Mouse (Mus musculus) CD4-positive, CD25-positive, alpha-beta regulatory T cell, adult 2 months (primary cell): Measurements from ENCODE around the gene Banp.
A peak's percentile ranks its signal among the peaks of the same experiment; 100 is the strongest.

Experiments used
- DNase-seq: peaks from one replicate; pipeline ENCODE4 v3.0.0-alpha.2; 2012; ENCODE audit warnings: low read depth, low spot score

The Banp gene

GRCm38 (mm10) chr8:121980792-121981519, 31.4 kb downstream of the Banp start:
- DNase-seq = no peak

GRCm38 (mm10) chr8:121981520-121981895, 32.0 kb downstream of the Banp start:
- DNase-seq = no peak

DNA sequence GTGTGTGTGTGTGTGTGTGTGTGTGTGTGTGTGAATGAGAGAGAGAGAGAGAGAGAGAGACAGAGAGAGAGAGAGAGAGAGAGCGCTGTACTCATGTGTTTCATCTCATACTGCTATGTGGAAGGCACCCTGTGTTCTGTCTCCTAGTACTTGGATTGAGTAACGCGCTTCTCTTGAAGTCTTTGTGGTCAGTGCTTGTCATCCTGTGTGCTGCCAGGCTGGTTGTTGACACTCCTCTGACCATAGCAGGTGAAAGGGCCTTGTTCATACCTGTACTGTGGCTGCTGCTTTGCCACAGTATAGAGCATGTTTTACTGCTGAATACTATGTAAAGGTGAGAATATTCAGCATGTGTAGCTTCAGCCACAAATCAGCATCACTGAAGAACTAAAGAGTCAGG, 36.1 kb downstream of the Banp start:
- DNase-seq = no peak

DNA sequence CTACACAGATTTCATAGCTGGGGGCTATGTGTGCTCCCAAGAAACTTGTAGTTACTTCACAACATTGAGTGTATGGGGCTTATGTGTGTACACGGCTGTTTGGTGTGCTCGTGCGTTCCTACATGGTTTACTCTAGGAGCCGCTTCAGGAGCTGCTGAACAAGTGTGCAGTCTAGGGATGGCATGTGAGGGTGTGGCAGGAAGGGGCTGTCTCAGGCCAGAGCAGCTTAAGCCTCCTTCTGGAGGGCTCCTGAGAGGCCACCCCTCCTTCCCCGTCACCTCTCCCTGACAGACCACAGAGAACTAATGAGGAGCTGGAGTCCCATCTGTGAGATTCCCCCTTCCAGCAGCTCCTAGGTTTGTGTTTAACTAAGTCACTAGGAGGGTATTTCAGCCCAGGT, 38.3 kb downstream of the Banp start:
- DNase-seq = no peak

GRCm38 (mm10) chr8:121990506-121991255, 41.1 kb downstream of the Banp start:
- no peak for DNase-seq

GRCm38 (mm10) chr8:121991611-121992010, 42.1 kb downstream of the Banp start:
- DNase-seq = peak; percentile 7

- DNase-seq = no peak
Observed at GRCm38 (mm10) chr8:121992911-121993310, 43.4 kb downstream of the Banp start.

DNA sequence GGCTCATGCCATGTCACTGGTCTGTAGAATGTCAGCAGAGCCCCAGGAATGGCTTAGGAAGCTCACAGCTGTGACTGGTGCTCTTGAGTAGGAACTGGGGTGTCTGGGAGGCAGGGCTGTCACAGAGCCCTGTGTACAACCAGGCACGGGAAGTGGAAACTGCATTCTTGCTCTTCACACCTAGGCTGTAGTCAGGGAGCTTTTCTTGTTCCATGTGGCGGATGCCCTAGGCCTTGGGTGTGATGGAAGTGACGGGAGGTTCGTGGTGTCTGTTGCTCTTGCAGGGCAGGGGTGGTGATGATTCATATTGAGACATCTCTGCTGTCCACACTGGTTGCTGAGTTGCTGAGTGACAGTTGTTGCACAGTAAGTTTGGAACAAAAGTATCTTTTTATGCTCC, 45.6 kb downstream of the Banp start:
- no peak for DNase-seq

GRCm38 (mm10) chr8:121995895-121996294, 46.3 kb downstream of the Banp start:
- no peak for DNase-seq

DNA sequence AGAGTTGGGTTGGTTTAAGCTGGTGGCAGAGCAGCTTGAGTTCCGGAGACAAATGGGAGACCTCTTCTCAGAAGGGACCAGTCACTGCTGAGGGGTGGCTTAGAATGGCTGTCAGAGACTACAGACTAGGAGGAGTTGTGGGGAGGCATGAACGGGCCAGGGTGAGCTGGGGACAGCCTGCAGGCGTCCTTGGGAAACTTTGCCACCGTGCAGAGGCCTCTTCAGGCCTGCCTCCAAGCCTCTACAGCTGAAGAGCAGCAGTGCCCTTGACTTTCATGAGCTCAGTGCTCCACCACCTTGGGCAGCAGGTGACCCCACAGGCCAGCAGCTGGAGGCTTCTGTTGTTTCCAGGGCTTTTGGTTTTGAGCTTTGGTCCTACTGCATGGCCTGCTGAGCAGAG, 49.1 kb downstream of the Banp start:
- no peak for DNase-seq

DNA sequence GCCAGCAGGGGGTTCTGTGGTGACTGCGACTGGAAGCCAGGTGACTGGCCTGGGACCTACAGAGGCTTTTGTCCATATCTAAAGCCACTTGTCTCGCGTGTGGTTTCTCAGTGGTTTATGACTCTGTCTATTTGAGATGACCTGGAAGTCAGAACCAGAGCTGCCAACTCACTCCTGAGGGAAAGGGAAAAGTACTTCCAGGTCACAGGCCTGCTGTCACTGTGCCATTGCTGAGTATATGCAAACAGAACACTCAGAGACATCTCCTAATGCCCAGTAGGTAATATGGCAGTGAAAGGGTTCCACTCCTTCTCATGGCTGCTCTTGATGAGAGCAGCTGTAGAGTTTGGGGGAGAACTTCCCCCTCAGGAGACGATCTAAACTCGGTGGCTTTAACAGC, 49.7 kb downstream of the Banp start:
- DNase-seq = no peak

DNA sequence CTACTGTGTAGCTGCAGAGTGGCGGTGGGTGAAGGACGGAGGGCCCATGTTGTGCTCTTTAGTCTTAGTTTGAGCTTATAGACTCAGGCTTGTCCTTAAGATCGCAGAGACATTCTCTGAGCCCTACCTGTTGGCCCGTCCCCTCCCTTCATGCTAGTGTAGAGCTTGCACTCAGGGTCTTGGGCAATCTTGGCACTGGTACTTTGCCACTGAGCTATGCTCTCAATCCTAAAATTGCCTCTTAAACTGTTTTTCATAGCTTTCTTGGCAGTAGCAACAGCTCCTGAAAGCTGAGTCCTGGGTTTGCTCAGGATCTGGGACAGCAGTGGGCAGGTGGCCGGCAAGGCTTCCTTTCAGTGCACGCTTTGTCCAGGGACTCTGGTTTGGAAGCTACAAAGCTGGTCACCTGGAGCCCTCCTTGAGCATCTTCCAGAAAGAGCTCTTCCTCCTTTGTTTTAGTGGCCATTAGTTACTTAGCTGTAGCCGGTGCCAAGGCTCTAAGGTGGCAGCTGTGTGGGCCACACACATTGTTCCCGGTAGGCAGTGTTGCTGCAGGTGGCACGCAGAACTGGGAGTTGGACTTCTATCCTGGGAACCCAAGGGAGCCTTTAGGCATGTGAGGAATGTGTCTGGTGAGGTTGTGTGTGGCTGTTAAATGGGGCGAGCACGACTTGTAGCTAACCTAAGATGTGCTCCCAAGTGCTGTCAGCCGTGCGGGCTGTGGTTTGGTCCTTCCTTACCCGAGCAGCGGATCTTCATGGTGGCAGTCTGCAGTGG, 52.0 kb downstream of the Banp start:
- DNase-seq = no peak

- no peak for DNase-seq
Observed at GRCm38 (mm10) chr8:122003646-122004045, 54.1 kb downstream of the Banp start.

DNA sequence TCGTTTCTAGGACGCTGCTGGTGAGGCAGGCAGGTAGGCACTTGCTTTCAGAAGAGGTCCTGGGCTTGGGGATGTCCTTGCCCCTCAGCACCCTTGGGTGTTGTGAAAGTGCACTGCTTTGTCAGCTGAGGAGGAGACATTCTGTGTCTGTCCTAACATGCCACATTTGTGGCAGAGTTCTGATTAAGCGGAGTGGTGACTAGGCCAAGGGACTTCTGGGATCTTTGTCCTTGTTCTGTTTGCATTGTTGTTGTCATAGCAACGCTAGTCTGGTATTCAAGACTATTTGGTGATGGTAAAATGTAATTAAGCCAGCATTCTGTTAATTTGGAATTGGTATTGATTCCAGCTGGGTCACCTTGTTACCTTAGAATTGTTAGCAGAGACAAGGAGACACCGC, 54.6 kb downstream of the Banp start:
- DNase-seq = no peak

DNA sequence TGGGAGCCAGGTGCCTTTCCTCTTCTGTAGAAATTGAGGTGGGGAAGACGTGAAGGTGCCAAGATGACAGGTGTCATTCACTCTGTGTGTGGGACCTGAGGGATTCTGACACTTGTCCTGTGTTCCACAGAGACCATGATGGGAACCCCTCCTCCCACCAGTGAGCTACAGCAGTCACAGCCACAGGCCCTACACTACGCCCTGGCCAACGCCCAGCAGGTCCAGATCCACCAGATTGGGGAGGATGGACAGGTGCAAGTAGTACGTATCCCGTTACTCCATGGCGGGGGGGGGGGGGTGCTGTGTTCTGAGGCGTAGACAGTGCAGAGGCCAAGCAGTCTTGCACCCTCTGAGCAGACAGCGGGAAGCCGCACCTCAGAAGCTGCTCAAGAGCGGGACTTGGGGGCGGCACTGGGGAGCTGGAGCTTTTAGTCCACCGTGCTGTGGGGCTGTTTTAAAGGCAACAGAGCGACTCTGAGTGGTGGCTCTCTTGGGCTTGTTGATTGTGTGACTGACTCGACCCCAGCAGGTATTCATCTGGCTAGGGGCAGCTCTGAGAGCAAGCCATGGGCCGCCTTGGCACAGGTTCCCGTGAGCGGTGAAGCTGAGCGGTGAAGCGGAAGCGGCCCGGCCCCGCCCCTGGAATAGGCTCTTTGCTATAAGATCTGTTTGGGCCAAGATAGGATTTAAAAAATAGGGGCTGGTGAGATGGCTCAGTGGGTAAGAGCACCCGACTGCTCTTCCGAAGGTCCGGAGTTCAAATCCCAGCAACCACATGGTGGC, 56.1 kb downstream of the Banp start:
- DNase-seq = no peak

- no peak for DNase-seq
Observed at GRCm38 (mm10) chr8:122006688-122007484, 57.3 kb downstream of the Banp start.

DNA sequence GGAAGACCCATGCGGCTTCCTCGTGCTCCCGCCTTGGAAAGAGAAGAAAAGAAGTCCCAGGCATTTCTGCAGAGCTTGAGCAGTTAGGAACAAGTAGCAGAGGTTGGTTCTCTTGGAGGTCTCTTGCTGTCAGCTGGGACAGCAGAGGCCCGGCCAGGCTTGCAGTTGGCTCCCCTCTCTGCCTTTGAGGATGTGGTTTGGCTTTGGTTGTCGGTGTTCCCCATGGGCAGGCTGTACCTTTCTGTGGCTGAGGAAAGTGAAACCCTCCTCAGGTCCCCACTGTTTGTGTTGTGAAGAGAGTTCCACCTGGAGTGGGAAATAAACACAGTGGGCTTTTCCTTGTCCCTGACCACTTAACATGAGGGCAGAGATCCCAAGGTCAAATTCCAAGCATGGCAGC, 58.8 kb downstream of the Banp start:
- no peak for DNase-seq

GRCm38 (mm10) chr8:122010638-122011037, 61.1 kb downstream of the Banp start:
- no peak for DNase-seq

DNA sequence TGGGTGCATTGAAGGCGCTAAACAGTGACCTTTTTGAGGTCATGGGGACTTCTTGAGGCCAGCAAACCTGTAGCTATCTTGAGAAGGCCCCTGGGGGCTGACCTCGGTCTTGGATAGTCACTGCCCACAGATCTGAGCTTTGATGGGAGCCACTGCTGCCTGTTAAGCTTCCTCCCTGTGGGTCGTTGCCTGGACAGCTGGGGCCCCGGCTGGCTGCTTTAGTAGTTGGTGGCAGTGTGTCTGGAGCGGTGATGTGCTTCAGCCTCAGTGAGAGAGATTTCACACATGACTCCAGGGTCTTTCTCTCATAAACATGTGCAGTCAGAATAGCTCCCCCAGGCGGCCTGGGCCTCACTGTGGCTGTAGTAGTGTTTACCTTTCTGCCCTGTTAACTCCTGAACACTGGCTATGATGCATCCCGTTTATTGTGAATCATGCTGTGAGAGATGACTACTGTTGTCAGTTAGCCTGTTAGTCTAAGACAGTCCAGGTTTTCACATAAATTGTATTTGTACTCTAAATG, 61.6 kb downstream of the Banp start:
- DNase-seq = no peak

DNA sequence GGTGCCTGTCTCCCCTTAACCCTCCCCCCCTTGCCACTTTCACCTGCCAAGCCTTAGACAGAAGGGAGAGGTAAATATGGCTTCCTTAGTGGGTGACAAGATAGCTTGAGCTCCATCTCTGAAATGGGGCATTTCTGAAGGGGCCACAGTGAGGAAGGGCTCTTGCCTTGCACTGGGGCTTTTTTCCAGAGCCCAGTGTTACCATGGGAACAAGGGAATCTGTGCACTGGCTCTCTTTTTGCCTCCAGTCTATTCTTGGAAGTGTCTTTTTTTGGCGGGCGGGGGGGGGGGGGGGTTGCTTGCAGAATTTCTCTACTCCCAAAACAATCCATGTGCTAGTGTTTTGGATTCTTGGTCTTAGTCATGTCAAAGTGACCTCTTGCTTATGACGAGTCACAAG, 65.1 kb downstream of the Banp start:
- no peak for DNase-seq
